Mouse (Mus musculus) left cerebral cortex, adult 18-20 months (tissue): ENCODE results near the gene Clec4b2. TPM values are rescaled to one million over a fixed set of nuclear protein-coding genes. Genes with fewer than 3 reads are reported as not detected.

Experiments used
- total RNA-seq, 2 experiments: library from RNA; stranded (reverse); gene quantifications; 2 replicates each; pipeline ENCODE4 v1.2.3; 2021

Gene Clec4b2
- total RNA-seq, 2 experiments from 2014 or later: not detected

Other genes starting within 250 kb of the Clec4b2 start
- 1 to 10 TPM; 1.0 to 1.5 TPM for gene Clec4a3, start 220.4 kb upstream of the Clec4b2 start, total RNA-seq
- not detected for gene Clec4a4, start 182.5 kb upstream of the Clec4b2 start, total RNA-seq
- gene Clec4b1, start 122.9 kb upstream of the Clec4b2 start, total RNA-seq: not detected
- 1 to 10 TPM; 2.3 to 3.3 TPM for gene Clec4a2, start 66.5 kb upstream of the Clec4b2 start, total RNA-seq
- gene Clec4n, start 57.0 kb downstream of the Clec4b2 start, total RNA-seq: under 1 TPM in 1 of 2 experiments, not detected in 1; 0.33 TPM
- gene Clec4d, start 89.2 kb downstream of the Clec4b2 start, total RNA-seq: not detected
- gene Clec4e, start 117.0 kb downstream of the Clec4b2 start, total RNA-seq: not detected
- not detected for gene Vmn2r19, start 135.4 kb downstream of the Clec4b2 start, total RNA-seq
- not detected for gene Vmn2r20, start 245.2 kb downstream of the Clec4b2 start, total RNA-seq